ENCODE assay signal across 16 mouse cellular contexts in the genomic region with DNA sequence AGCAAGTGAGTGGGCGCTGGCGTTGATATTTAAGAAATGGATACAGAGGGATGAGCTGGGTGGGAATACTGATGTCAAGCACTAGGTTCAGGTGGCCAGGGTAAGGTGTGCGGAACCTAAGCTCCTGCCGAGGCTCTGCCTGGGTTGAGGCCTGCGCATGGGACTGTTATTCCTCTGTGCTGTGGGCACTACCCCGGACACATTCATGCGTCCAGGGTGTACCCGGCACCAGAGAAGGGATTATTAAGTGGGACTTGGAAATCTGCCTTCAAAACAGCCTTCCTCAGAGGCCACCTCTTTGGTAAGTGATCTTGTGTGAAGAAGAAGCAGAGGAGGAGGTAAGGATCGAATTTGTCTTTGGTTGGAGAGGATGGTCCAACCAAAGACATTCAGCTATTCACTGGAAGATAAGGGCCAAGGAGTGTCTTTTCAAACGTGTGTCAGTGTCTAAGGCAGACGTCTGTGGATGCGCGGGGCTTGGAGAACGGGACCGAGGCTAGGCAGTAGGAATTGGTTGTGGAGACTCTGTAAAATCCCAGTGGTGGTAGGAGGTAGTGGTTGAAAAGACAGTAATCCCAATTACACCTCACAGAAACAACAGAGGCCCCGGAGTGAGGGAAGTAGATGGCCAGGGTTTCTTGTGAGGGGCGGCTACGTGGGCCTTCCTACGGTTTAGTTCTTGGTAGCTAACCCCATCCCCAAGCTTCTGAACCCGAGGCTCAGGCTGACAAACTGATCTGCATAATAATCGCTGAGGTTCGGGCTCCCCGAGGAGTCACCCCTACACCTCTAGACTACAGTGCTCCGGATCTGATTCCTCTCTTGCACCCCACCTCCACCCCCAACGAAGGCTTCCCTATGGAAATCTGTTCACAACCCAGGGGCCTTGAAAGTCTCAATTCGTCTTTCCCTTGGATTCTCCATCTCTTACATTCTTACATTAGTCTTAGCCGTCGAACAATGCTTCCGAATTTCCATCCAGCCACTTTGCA. TPM values are rescaled to one million over a fixed set of nuclear protein-coding genes. Genes with fewer than 3 reads are reported as not detected.
DNase-seq lines count a peak whose midpoint lies in the region; ATAC-seq and TF ChIP-seq lines count a peak whose summit lies in the region.
"Had no signal": no experiment of that assay in that cellular context is flagged by ENCODE, and none has a peak within 500 bp of the region (broad histone marks: within the 10 kb centered on the region; RNA-seq: fewer than 3 reads in every experiment).

No protein-coding gene starts in this region.

- 3% methylated on average over 29 of the region's 29 CpGs for WGBS in midbrain, embryonic 14.5 days
- WGBS in midbrain, postnatal 0 days: 4% methylated on average over 29 of the region's 29 CpGs
- 14% methylated on average over 29 of the region's 29 CpGs for WGBS in embryonic facial prominence, embryonic 13.5 days
- WGBS in limb, embryonic 14.5 days: 19% methylated on average over 29 of the region's 29 CpGs

- no peak for TF ChIP-seq CTCF in gastrocnemius, adult 2 months (IDR thresholded peaks at IDR 0.05)
- no peak for TF ChIP-seq CTCF in midbrain, postnatal 0 days (IDR thresholded peaks at IDR 0.05)

- H3K27me3 ChIP-seq in midbrain, embryonic 14.5 days (ENCODE audit: control insufficient read depth, insufficient read depth, low read length): peaks cover 96% of the 10 kb centered on the region
- peaks cover 86% of the 10 kb centered on the region for H3K27me3 ChIP-seq in midbrain, postnatal 0 days (ENCODE audit: insufficient read depth, low read length)
- peaks cover 97% of the 10 kb centered on the region for H3K27me3 ChIP-seq in embryonic facial prominence, embryonic 13.5 days
- H3K27me3 ChIP-seq in limb, embryonic 14.5 days (ENCODE audit: control insufficient read depth, insufficient read depth, low read length): peaks cover 12% of the 10 kb centered on the region

- intact Hi-C loops in gastrocnemius, adult 2 months (cut with DNase I): loop anchor here (2.0 to 10.0 kb wide), 2 partner anchors 31 to 477 kb away; no protein-coding TSS in a partner anchor
- intact Hi-C loops in heart, postnatal 10 days (cut with DNase I): loop anchor here (10.0 kb wide), 1 partner anchor 557 kb away; no protein-coding TSS in a partner anchor

- H3K9me3 ChIP-seq in midbrain, embryonic 14.5 days (ENCODE audit: control insufficient read depth, low read length): no peaks in the 10 kb centered on the region
- no peaks in the 10 kb centered on the region for H3K9me3 ChIP-seq in midbrain, postnatal 0 days (ENCODE audit: low read length)
- H3K9me3 ChIP-seq in embryonic facial prominence, embryonic 13.5 days: no peaks in the 10 kb centered on the region
- no peaks in the 10 kb centered on the region for H3K9me3 ChIP-seq in limb, embryonic 14.5 days (ENCODE audit: control insufficient read depth, low read length)
- H3K9me3 ChIP-seq: forebrain, embryonic 13.5 days; heart, embryonic 15.5 days; kidney, embryonic 15.5 days; liver, embryonic 12.5 days had no signal

- peak overlapping the region; percentile 98 for H3K27ac ChIP-seq in gastrocnemius, adult 2 months
- no peak overlapping the region for H3K27ac ChIP-seq in midbrain, embryonic 14.5 days (replicated peaks; ENCODE audit: low read depth, low read length)
- H3K27ac ChIP-seq in midbrain, postnatal 0 days (ENCODE audit: low read depth, low read length): no peak overlapping the region
- H3K27ac ChIP-seq in embryonic facial prominence, embryonic 13.5 days: peak overlapping the region; percentile 57
- peak overlapping the region; percentile 98 for H3K27ac ChIP-seq in limb, embryonic 14.5 days (replicated peaks; ENCODE audit: low read depth, low read length)
- H3K27ac ChIP-seq: forebrain, embryonic 13.5 days; heart, embryonic 15.5 days; kidney, embryonic 15.5 days; liver, embryonic 12.5 days had no signal

- no peak overlapping the region for H3K9ac ChIP-seq in midbrain, embryonic 14.5 days (replicated peaks; ENCODE audit: low read length)
- no peak overlapping the region for H3K9ac ChIP-seq in midbrain, postnatal 0 days (replicated peaks; ENCODE audit: low read length, poor library complexity, severe bottlenecking)
- peak overlapping the region; percentile 86 for H3K9ac ChIP-seq in embryonic facial prominence, embryonic 13.5 days
- peak overlapping the region; percentile 98 for H3K9ac ChIP-seq in limb, embryonic 14.5 days (ENCODE audit: low read depth, low read length, severe bottlenecking)
- H3K9ac ChIP-seq: forebrain, embryonic 13.5 days; heart, embryonic 15.5 days; kidney, embryonic 15.5 days; liver, embryonic 12.5 days had no signal

- H3K4me3 ChIP-seq in gastrocnemius, adult 2 months: peak overlapping the region; percentile 93
- no peak overlapping the region for H3K4me3 ChIP-seq in midbrain, embryonic 14.5 days (replicated peaks; ENCODE audit: low read depth, low read length)
- no peak overlapping the region for H3K4me3 ChIP-seq in midbrain, postnatal 0 days (ENCODE audit: low read depth, low read length)
- H3K4me3 ChIP-seq in embryonic facial prominence, embryonic 13.5 days: peak overlapping the region; percentile 60
- H3K4me3 ChIP-seq in limb, embryonic 14.5 days (replicated peaks; ENCODE audit: low read length): peak overlapping the region; percentile 80
- H3K4me3 ChIP-seq: forebrain, embryonic 13.5 days; heart, embryonic 15.5 days; kidney, embryonic 15.5 days; liver, embryonic 12.5 days had no signal

- no peak for TF ChIP-seq POLR2A in limb, embryonic 14.5 days (IDR thresholded peaks at IDR 0.05; ENCODE audit: borderline replicate concordance, extremely low read depth, insufficient read depth, insufficient read length)

- H3K36me3 ChIP-seq in midbrain, embryonic 14.5 days (ENCODE audit: control insufficient read depth, insufficient read depth, low read length): no peaks in the 10 kb centered on the region
- no peaks in the 10 kb centered on the region for H3K36me3 ChIP-seq in midbrain, postnatal 0 days (ENCODE audit: insufficient read depth, low read length)
- no peaks in the 10 kb centered on the region for H3K36me3 ChIP-seq in embryonic facial prominence, embryonic 13.5 days
- peaks cover 19% of the 10 kb centered on the region for H3K36me3 ChIP-seq in limb, embryonic 14.5 days (ENCODE audit: control insufficient read depth, insufficient read depth, low read length)
- H3K36me3 ChIP-seq: heart, embryonic 15.5 days; kidney, embryonic 15.5 days; liver, embryonic 12.5 days had no signal

- DNase-seq in gastrocnemius, adult 2 months: no peak
- no peak for DNase-seq in gastrocnemius, postnatal 25 days
- peak; percentile 19 for DNase-seq in midbrain, embryonic 14.5 days
- no peak for DNase-seq in midbrain, postnatal 0 days (ENCODE audit: low spot score)
- no peak for DNase-seq in limb, embryonic 14.5 days (ENCODE audit: low spot score)
- DNase-seq in thymus, adult 18-20 months: no peak
- no peak for DNase-seq in heart, postnatal 10 days
- DNase-seq: cerebellum, adult 2 months had no signal

- 0 out of 2 replicates have a peak, but pooled peaks cover 8% of the 10 kb centered on the region for H3K4me1 ChIP-seq in midbrain, embryonic 14.5 days (ENCODE audit: control insufficient read depth, insufficient read depth, low read length)
- no peaks in the 10 kb centered on the region for H3K4me1 ChIP-seq in midbrain, postnatal 0 days (ENCODE audit: insufficient read depth, low read length)
- H3K4me1 ChIP-seq in embryonic facial prominence, embryonic 13.5 days: peaks cover 13% of the 10 kb centered on the region
- H3K4me1 ChIP-seq in limb, embryonic 14.5 days (ENCODE audit: control insufficient read depth, insufficient read depth, low read length): peaks cover 31% of the 10 kb centered on the region

- ATAC-seq in midbrain, embryonic 14.5 days (ENCODE audit: low FRiP score, low TSS enrichment): no peak
- no peak for ATAC-seq in midbrain, postnatal 0 days (ENCODE audit: low FRiP score)
- ATAC-seq in embryonic facial prominence, embryonic 13.5 days (ENCODE audit: insufficient number of reproducible peaks, insufficient read depth, low FRiP score, low TSS enrichment, low read depth): no peak
- ATAC-seq in limb, embryonic 14.5 days (ENCODE audit: low FRiP score, low read depth): no peak
- ATAC-seq: forebrain, embryonic 13.5 days; liver, embryonic 12.5 days; lung, postnatal 0 days had no signal

- H3K4me2 ChIP-seq in midbrain, embryonic 14.5 days (ENCODE audit: low read length): no peak overlapping the region
- H3K4me2 ChIP-seq in midbrain, postnatal 0 days (ENCODE audit: low read depth, low read length, poor library complexity, severe bottlenecking): no peak overlapping the region
- H3K4me2 ChIP-seq in embryonic facial prominence, embryonic 13.5 days: peak overlapping the region; percentile 78
- peak overlapping the region; percentile 72 for H3K4me2 ChIP-seq in limb, embryonic 14.5 days (replicated peaks; ENCODE audit: low read depth, low read length, severe bottlenecking)
- H3K4me2 ChIP-seq: forebrain, embryonic 13.5 days; heart, embryonic 15.5 days; kidney, embryonic 15.5 days; liver, embryonic 12.5 days had no signal

RNA-seq across cellular contexts. Expression of gene Tbx15, which starts 17.7 kb away (rescaled TPM):
- total RNA-seq in gastrocnemius, adult 2 months (2021): 100 to 1,000 TPM; 105 to 145 TPM
- total RNA-seq in gastrocnemius, postnatal 25 days (2021): 100 to 1,000 TPM; 104 to 122 TPM
- 0.13 and 0.92 TPM in 2 replicates for polyA plus RNA-seq in midbrain, embryonic 14.5 days (2014; fragmentation: Nextera tagmentation; extraction: Ambion mirVana)
- total RNA-seq in midbrain, postnatal 0 days (2014; rRNA removed): 1.3 and 13.1 TPM in 2 replicates
- polyA plus RNA-seq in midbrain, postnatal 0 days (2015; fragmentation: Nextera tagmentation; extraction: Ambion mirVana): 0.59 and 0.91 TPM in 2 replicates
- polyA plus RNA-seq in embryonic facial prominence, embryonic 13.5 days (2015; fragmentation: Nextera tagmentation; extraction: Ambion mirVana): 16.0 and 23.0 TPM in 2 replicates
- polyA plus RNA-seq in limb, embryonic 14.5 days (2012; rRNA removed): 66.6 and 76.3 TPM in 2 replicates
- 25.5 and 26.6 TPM in 2 replicates for polyA plus RNA-seq in limb, embryonic 14.5 days (2014; fragmentation: Nextera tagmentation; extraction: Ambion mirVana)
- total RNA-seq in heart, postnatal 10 days (2021): under 1 TPM; 0.40 to 0.43 TPM
- total RNA-seq: common myeloid progenitor, adult 5-6 weeks; megakaryocyte, adult 5-6 weeks had no signal
- polyA plus RNA-seq: liver, embryonic 12.5 days had no signal

Comparison
In these comparisons a context has a peak if more than half of its experiments do, and no peak if none do; other contexts are left out.
1. H3K27ac ChIP-seq: peak in gastrocnemius, adult 2 months (single experiment), embryonic facial prominence, embryonic 13.5 days (single experiment) and limb, embryonic 14.5 days (single experiment); none in midbrain, embryonic 14.5 days (single experiment) and midbrain, postnatal 0 days (single experiment).
2. H3K4me3 ChIP-seq: peak in gastrocnemius, adult 2 months (single experiment), embryonic facial prominence, embryonic 13.5 days (single experiment) and limb, embryonic 14.5 days (single experiment); none in midbrain, embryonic 14.5 days (single experiment) and midbrain, postnatal 0 days (single experiment).
3. H3K4me2 ChIP-seq: peak in embryonic facial prominence, embryonic 13.5 days (single experiment) and limb, embryonic 14.5 days (single experiment); none in midbrain, embryonic 14.5 days (single experiment) and midbrain, postnatal 0 days (single experiment).
4. H3K9ac ChIP-seq: peak in embryonic facial prominence, embryonic 13.5 days (single experiment) and limb, embryonic 14.5 days (single experiment); none in midbrain, embryonic 14.5 days (single experiment) and midbrain, postnatal 0 days (single experiment).